Mouse (Mus musculus): ENCODE measurements around the gene Spag4.

DNA sequence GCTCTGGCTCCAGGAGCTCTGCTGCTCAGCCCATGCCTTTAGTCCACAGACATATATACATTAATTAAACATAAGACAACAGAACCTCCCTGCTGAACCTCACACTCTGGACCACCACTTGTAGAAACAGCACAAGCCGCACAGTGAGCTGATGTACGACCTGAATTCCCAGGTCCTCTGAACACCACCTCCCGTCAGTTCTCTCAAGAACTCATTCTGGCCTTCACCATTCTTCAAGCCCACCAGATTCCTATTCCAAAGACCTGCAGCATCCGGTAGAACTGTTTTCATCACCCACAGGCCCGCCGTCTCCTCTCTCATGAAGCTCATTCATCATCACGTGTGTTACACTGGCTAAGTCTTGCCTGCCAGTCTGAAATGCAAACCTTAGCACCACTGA lies 15.4 kb downstream of the Spag4 start:
- TF ChIP-seq CTCF (IDR thresholded peaks at IDR 0.05; ENCODE audit: low read depth, low read length): no peak
- TF ChIP-seq EP300 (IDR thresholded peaks at IDR 0.05; ENCODE audit: insufficient read depth, low read depth, low read length): no peak
- TF ChIP-seq POLR2A (IDR thresholded peaks at IDR 0.05; ENCODE audit: insufficient read depth, low read length): no peak

All from ES-Bruce4 (cell line).